Mouse (Mus musculus) erythroid progenitor cell, adult 5-6 weeks (primary cell): ENCODE measurements around the gene Grtp1. TPM values are rescaled to one million over a fixed set of nuclear protein-coding genes. Genes with fewer than 3 reads are reported as not detected.

Experiments
- ATAC-seq: replicated peaks from 2 replicates; pipeline ENCODE4 v1.8.0; 2016; ENCODE audit warnings: moderate number of reproducible peaks, mild to moderate bottlenecking, moderate TSS enrichment, inconsistent platforms; ENCODE audit not compliant: poor library complexity, low FRiP score, severe bottlenecking
- total RNA-seq, 2 experiments: library from RNA; stranded (forward) in 1 of 2; stranded (reverse) in 1 of 2; fragments of 150-400 nt in 1 of 2; fragments of 186-747, 209-891 nt in 1 of 2; gene quantifications; 2 replicates each; pipeline versions ENCODE4 v1.2.3 to v1.2.4; 2015 to 2017; ENCODE audit warnings: low replicate concordance in 2 of 2

Grtp1 gene
- total RNA-seq, 2 experiments from 2014 or later: 3.5 to 6.3 TPM

GRCm38 (mm10) chr8:13132220-13132619, 68.2 kb downstream of the Grtp1 start:
- peak; percentile 83 for ATAC-seq

GRCm38 (mm10) chr8:13124897-13125296, 75.5 kb downstream of the Grtp1 start:
- no peak for ATAC-seq

GRCm38 (mm10) chr8:13122887-13123421, 77.5 kb downstream of the Grtp1 start:
- no peak for ATAC-seq

Other genes starting within 250 kb of the Grtp1 start
- gene F7, start 174.6 kb downstream of the Grtp1 start, total RNA-seq (2015; ENCODE audit: low replicate concordance): not detected in 2 replicates
- gene F7, start 174.6 kb downstream of the Grtp1 start, total RNA-seq (2017; ENCODE audit: low replicate concordance): not detected in 2 replicates
- gene F10, start 163.3 kb downstream of the Grtp1 start, total RNA-seq (2015; ENCODE audit: low replicate concordance): 1.8 and 2.9 TPM in 2 replicates
- 5.1 and 5.6 TPM in 2 replicates for gene F10, start 163.3 kb downstream of the Grtp1 start, total RNA-seq (2017; ENCODE audit: low replicate concordance)
- gene Proz, start 139.7 kb downstream of the Grtp1 start, total RNA-seq (2015; ENCODE audit: low replicate concordance): not detected in 2 replicates
- not detected in 2 replicates for gene Proz, start 139.7 kb downstream of the Grtp1 start, total RNA-seq (2017; ENCODE audit: low replicate concordance)
- 6.7 and 11.5 TPM in 2 replicates for gene Pcid2, start 95.2 kb downstream of the Grtp1 start, total RNA-seq (2015; ENCODE audit: low replicate concordance)
- 10.7 and 13.9 TPM in 2 replicates for gene Pcid2, start 95.2 kb downstream of the Grtp1 start, total RNA-seq (2017; ENCODE audit: low replicate concordance)
- 223 and 293 TPM in 2 replicates for gene Cul4a, start 95.0 kb downstream of the Grtp1 start, total RNA-seq (2015; ENCODE audit: low replicate concordance)
- gene Cul4a, start 95.0 kb downstream of the Grtp1 start, total RNA-seq (2017; ENCODE audit: low replicate concordance): 261 and 331 TPM in 2 replicates
- gene Lamp1, start 41.5 kb downstream of the Grtp1 start, total RNA-seq (2015; ENCODE audit: low replicate concordance): 113 and 132 TPM in 2 replicates
- gene Lamp1, start 41.5 kb downstream of the Grtp1 start, total RNA-seq (2017; ENCODE audit: low replicate concordance): 119 TPM in 2 replicates
- not detected in 2 replicates for gene Adprhl1, start 53.5 kb upstream of the Grtp1 start, total RNA-seq (2015; ENCODE audit: low replicate concordance)
- gene Adprhl1, start 53.5 kb upstream of the Grtp1 start, total RNA-seq (2017; ENCODE audit: low replicate concordance): 3.7 TPM in 1 of 2 replicates, not detected in the other
- 7.9 and 13.0 TPM in 2 replicates for gene Dcun1d2, start 87.5 kb upstream of the Grtp1 start, total RNA-seq (2015; ENCODE audit: low replicate concordance)
- gene Dcun1d2, start 87.5 kb upstream of the Grtp1 start, total RNA-seq (2017; ENCODE audit: low replicate concordance): 12.3 and 15.8 TPM in 2 replicates
- 2.1 and 10.1 TPM in 2 replicates for gene Tmco3, start 87.6 kb upstream of the Grtp1 start, total RNA-seq (2015; ENCODE audit: low replicate concordance)
- gene Tmco3, start 87.6 kb upstream of the Grtp1 start, total RNA-seq (2017; ENCODE audit: low replicate concordance): 6.7 and 7.5 TPM in 2 replicates
- gene Tfdp1, start 138.1 kb upstream of the Grtp1 start, total RNA-seq (2015; ENCODE audit: low replicate concordance): 141 and 154 TPM in 2 replicates
- 74.7 and 138 TPM in 2 replicates for gene Tfdp1, start 138.1 kb upstream of the Grtp1 start, total RNA-seq (2017; ENCODE audit: low replicate concordance)
- not detected in 2 replicates for gene Atp4b, start 196.2 kb upstream of the Grtp1 start, total RNA-seq (2015; ENCODE audit: low replicate concordance)
- not detected in 2 replicates for gene Atp4b, start 196.2 kb upstream of the Grtp1 start, total RNA-seq (2017; ENCODE audit: low replicate concordance)
- 0.36 TPM in 1 of 2 replicates, not detected in the other for gene Grk1, start 204.5 kb upstream of the Grtp1 start, total RNA-seq (2015; ENCODE audit: low replicate concordance)
- 0.13 TPM in 1 of 2 replicates, not detected in the other for gene Grk1, start 204.5 kb upstream of the Grtp1 start, total RNA-seq (2017; ENCODE audit: low replicate concordance)
- not detected in 2 replicates for gene Tmem255b, start 234.6 kb upstream of the Grtp1 start, total RNA-seq (2015; ENCODE audit: low replicate concordance)
- gene Tmem255b, start 234.6 kb upstream of the Grtp1 start, total RNA-seq (2017; ENCODE audit: low replicate concordance): not detected in 2 replicates